Mouse (Mus musculus): ENCODE data around the gene Syne4. TPM values are rescaled to one million over a fixed set of nuclear protein-coding genes. Genes with fewer than 3 reads are reported as not detected.

Syne4 gene
- total RNA-seq, 2 experiments from 2014 or later: not detected

- no peak for ATAC-seq (replicated peaks; ENCODE audit: low FRiP score, poor library complexity, severe bottlenecking)
Observed at GRCm38 (mm10) chr7:30324300-30324944, 9.8 kb downstream of the Syne4 start.

GRCm38 (mm10) chr7:30325364-30325763 lies 10.8 kb downstream of the Syne4 start:
- no peak for ATAC-seq (replicated peaks; ENCODE audit: low FRiP score, poor library complexity, severe bottlenecking)

- ATAC-seq (replicated peaks; ENCODE audit: low FRiP score, poor library complexity, severe bottlenecking): no peak
Observed at GRCm38 (mm10) chr7:30326427-30326826, 11.8 kb downstream of the Syne4 start.

- no peak for ATAC-seq (replicated peaks; ENCODE audit: low FRiP score, poor library complexity, severe bottlenecking)
Observed at GRCm38 (mm10) chr7:30327140-30327539, 12.5 kb downstream of the Syne4 start.

GRCm38 (mm10) chr7:30328379-30328778 lies 13.8 kb downstream of the Syne4 start:
- ATAC-seq (replicated peaks; ENCODE audit: low FRiP score, poor library complexity, severe bottlenecking): no peak

- ATAC-seq (replicated peaks; ENCODE audit: low FRiP score, poor library complexity, severe bottlenecking): no peak
Observed at GRCm38 (mm10) chr7:30331887-30332286, 17.3 kb downstream of the Syne4 start.

- no peak for ATAC-seq (replicated peaks; ENCODE audit: low FRiP score, poor library complexity, severe bottlenecking)
Observed at GRCm38 (mm10) chr7:30332622-30333259, 18.1 kb downstream of the Syne4 start.

- no peak for ATAC-seq (replicated peaks; ENCODE audit: low FRiP score, poor library complexity, severe bottlenecking)
Observed at GRCm38 (mm10) chr7:30333436-30333835, 18.8 kb downstream of the Syne4 start.

GRCm38 (mm10) chr7:30334563-30334962 lies 20.0 kb downstream of the Syne4 start:
- ATAC-seq (replicated peaks; ENCODE audit: low FRiP score, poor library complexity, severe bottlenecking): no peak

GRCm38 (mm10) chr7:30335688-30336087 lies 21.1 kb downstream of the Syne4 start:
- ATAC-seq (replicated peaks; ENCODE audit: low FRiP score, poor library complexity, severe bottlenecking): no peak

- peak; percentile 60 for ATAC-seq (replicated peaks; ENCODE audit: low FRiP score, poor library complexity, severe bottlenecking)
Observed at GRCm38 (mm10) chr7:30336384-30336783, 21.8 kb downstream of the Syne4 start.

GRCm38 (mm10) chr7:30339432-30340109 lies 25.0 kb downstream of the Syne4 start:
- no peak for ATAC-seq (replicated peaks; ENCODE audit: low FRiP score, poor library complexity, severe bottlenecking)

GRCm38 (mm10) chr7:30346635-30347379 lies 32.2 kb downstream of the Syne4 start:
- ATAC-seq (replicated peaks; ENCODE audit: low FRiP score, poor library complexity, severe bottlenecking): 0 out of 2 replicates have a peak, but pooled peaks have one; percentile 17

- ATAC-seq (replicated peaks; ENCODE audit: low FRiP score, poor library complexity, severe bottlenecking): peak; percentile 47; the same call in 1 of the 2 replicates
Observed at GRCm38 (mm10) chr7:30347828-30348227, 33.2 kb downstream of the Syne4 start.

- no peak for ATAC-seq (replicated peaks; ENCODE audit: low FRiP score, poor library complexity, severe bottlenecking)
Observed at GRCm38 (mm10) chr7:30353279-30353822, 38.7 kb downstream of the Syne4 start.

- ATAC-seq (replicated peaks; ENCODE audit: low FRiP score, poor library complexity, severe bottlenecking): no peak
Observed at GRCm38 (mm10) chr7:30354059-30354458, 39.5 kb downstream of the Syne4 start.

GRCm38 (mm10) chr7:30358378-30359186 lies 44.0 kb downstream of the Syne4 start:
- ATAC-seq (replicated peaks; ENCODE audit: low FRiP score, poor library complexity, severe bottlenecking): no peak

GRCm38 (mm10) chr7:30359276-30359865 lies 44.8 kb downstream of the Syne4 start:
- no peak for ATAC-seq (replicated peaks; ENCODE audit: low FRiP score, poor library complexity, severe bottlenecking)

- no peak for ATAC-seq (replicated peaks; ENCODE audit: low FRiP score, poor library complexity, severe bottlenecking)
Observed at GRCm38 (mm10) chr7:30360028-30360427, 45.4 kb downstream of the Syne4 start.

All from erythroblast, adult 5-6 weeks (primary cell).